ENCODE assay signal across 8 mouse cellular contexts in genomic region chr1:156040731-156041401, GRCm38 (mm10). TPM values are rescaled to one million over a fixed set of nuclear protein-coding genes. Genes with fewer than 3 reads are reported as not detected.
A peak's percentile ranks its signal among the peaks of the same experiment; 100 is the strongest.
DNase-seq lines count a peak whose midpoint lies in the region; ATAC-seq and TF ChIP-seq lines count a peak whose summit lies in the region.

No protein-coding gene starts in this region.

- H3K79me2 ChIP-seq in CH12.LX (replicated peaks; ENCODE audit: control insufficient read depth, extremely low read depth, insufficient read depth, poor library complexity, severe bottlenecking): peaks cover 59% of the 10 kb centered on the region

- no peak for TF ChIP-seq EP300 in CH12.LX (IDR thresholded peaks at IDR 0.05; ENCODE audit: low read length)

- H3K9me3 ChIP-seq in CH12.LX (replicated peaks; ENCODE audit: low read length): no peaks in the 10 kb centered on the region
- no peaks in the 10 kb centered on the region for H3K9me3 ChIP-seq in forebrain, embryonic 10.5 days
- no peaks in the 10 kb centered on the region for H3K9me3 ChIP-seq in heart, embryonic 15.5 days (replicated peaks)
- no peaks in the 10 kb centered on the region for H3K9me3 ChIP-seq in liver, embryonic 13.5 days (replicated peaks)
- H3K9me3 ChIP-seq in stomach, embryonic 14.5 days (ENCODE audit: control insufficient read depth, low read depth, low read length): no peaks in the 10 kb centered on the region

- WGBS in forebrain, embryonic 10.5 days: 3% methylated on average over 22 of the region's 22 CpGs
- under 1% methylated on average over 22 of the region's 22 CpGs for WGBS in heart, embryonic 15.5 days
- WGBS in liver, embryonic 13.5 days (ENCODE audit: insufficient replicate concordance): under 1% methylated on average over 22 of the region's 22 CpGs
- under 1% methylated on average over 22 of the region's 22 CpGs for WGBS in stomach, embryonic 14.5 days

- peak; percentile 99 for TF ChIP-seq POLR2A in CH12.LX (IDR thresholded peaks at IDR 0.05; ENCODE audit: low read depth, low read length)

- H3K27ac ChIP-seq in CH12.LX (ENCODE audit: insufficient read depth, low read depth): peak overlapping the region; percentile 64; the same call in 1 of the 2 replicates
- H3K27ac ChIP-seq in forebrain, embryonic 10.5 days: peak overlapping the region; percentile 86
- H3K27ac ChIP-seq in heart, embryonic 15.5 days: peak overlapping the region; percentile 72
- peak overlapping the region; percentile 84 for H3K27ac ChIP-seq in liver, embryonic 13.5 days
- peak overlapping the region; percentile 62 for H3K27ac ChIP-seq in stomach, embryonic 14.5 days (ENCODE audit: low read length)

- ATAC-seq in heart, embryonic 15.5 days (replicated peaks; ENCODE audit: insufficient number of reproducible peaks, insufficient read depth, low FRiP score, low read depth): peak; percentile 79
- ATAC-seq in liver, embryonic 13.5 days (ENCODE audit: low read depth): peak; percentile 81
- ATAC-seq in stomach, embryonic 14.5 days (ENCODE audit: insufficient number of reproducible peaks, insufficient read depth, low FRiP score, low read depth): peak; percentile 89

- H3K27me3 ChIP-seq in CH12.LX (replicated peaks): no peaks in the 10 kb centered on the region
- no peaks in the 10 kb centered on the region for H3K27me3 ChIP-seq in forebrain, embryonic 10.5 days (ENCODE audit: poor library complexity, severe bottlenecking)
- no peaks in the 10 kb centered on the region for H3K27me3 ChIP-seq in heart, embryonic 15.5 days
- no peaks in the 10 kb centered on the region for H3K27me3 ChIP-seq in liver, embryonic 13.5 days
- H3K27me3 ChIP-seq in stomach, embryonic 14.5 days (ENCODE audit: control insufficient read depth, insufficient read depth, low read length): no peaks in the 10 kb centered on the region

- peak overlapping the region; percentile 58 to 73 (median 60) for H3K4me3 ChIP-seq in CH12.LX (replicated peaks in 1 of 3; ENCODE audit: low read depth in 2 of 3, low read length in 2 of 3, poor library complexity in 1 of 3)
- H3K4me3 ChIP-seq in forebrain, embryonic 10.5 days: peak overlapping the region; percentile 65
- H3K4me3 ChIP-seq in heart, embryonic 15.5 days: peak overlapping the region; percentile 68
- H3K4me3 ChIP-seq in liver, embryonic 13.5 days (replicated peaks): peak overlapping the region; percentile 79
- peak overlapping the region; percentile 60 for H3K4me3 ChIP-seq in stomach, embryonic 14.5 days (ENCODE audit: low read depth, low read length)

- H3K9ac ChIP-seq in CH12.LX (ENCODE audit: insufficient read depth, low read depth): peak overlapping the region; percentile 78
- H3K9ac ChIP-seq in heart, embryonic 15.5 days: peak overlapping the region; percentile 70
- H3K9ac ChIP-seq in liver, embryonic 13.5 days: peak overlapping the region; percentile 83
- peak overlapping the region; percentile 60 for H3K9ac ChIP-seq in stomach, embryonic 14.5 days (replicated peaks; ENCODE audit: low read depth, low read length)

- peak; percentile 96 for DNase-seq in CH12.LX (ENCODE audit: extremely low read depth)
- peak; percentile 90 for DNase-seq in c-Kit-positive CD71-negative TER-119-negative erythroid progenitor cells, embryonic 14.5 days (ENCODE audit: low read depth)
- DNase-seq in forebrain, embryonic 10.5 days (ENCODE audit: extremely low spot score, low spot score): peak; percentile 92
- DNase-seq in kidney, postnatal 14 days: peak; percentile 95
- peak; percentile 93 for DNase-seq in liver, embryonic 13.5 days
- peak; percentile 76 to 85 for DNase-seq in natural killer cell, adult 2 months (ENCODE audit: low spot score in 2 of 2)

- no peak for TF ChIP-seq CTCF in CH12.LX (conservative IDR thresholded peaks at IDR 0.05 in 1 of 2, IDR thresholded peaks at IDR 0.05 in 1 of 2; ENCODE audit: low read depth in 2 of 2, low read length in 2 of 2)

- peaks cover 15 to 32% of the 10 kb centered on the region in 2 experiments for H3K36me3 ChIP-seq in CH12.LX (replicated peaks in 1 of 2; ENCODE audit: control insufficient read depth in 1 of 2, insufficient read depth in 1 of 2, low read length in 1 of 2)
- H3K36me3 ChIP-seq in forebrain, embryonic 10.5 days (replicated peaks): peaks cover 36% of the 10 kb centered on the region
- peaks cover 11% of the 10 kb centered on the region; the same call in 1 of the 2 replicates for H3K36me3 ChIP-seq in heart, embryonic 15.5 days
- H3K36me3 ChIP-seq in liver, embryonic 13.5 days: peaks cover 36% of the 10 kb centered on the region
- peaks cover 14% of the 10 kb centered on the region for H3K36me3 ChIP-seq in stomach, embryonic 14.5 days (ENCODE audit: control insufficient read depth, insufficient read depth, low read length)

- no peak for TF ChIP-seq RAD21 in CH12.LX (IDR thresholded peaks at IDR 0.05; ENCODE audit: low read depth, low read length)

- H3K4me1 ChIP-seq in CH12.LX (ENCODE audit: control insufficient read depth in 1 of 2, insufficient read depth in 2 of 2): peaks cover 2 to 54% of the 10 kb centered on the region in 2 experiments; a peak in 3 of 4 replicates
- peaks cover 35% of the 10 kb centered on the region for H3K4me1 ChIP-seq in forebrain, embryonic 10.5 days
- H3K4me1 ChIP-seq in heart, embryonic 15.5 days (replicated peaks): peaks cover 33% of the 10 kb centered on the region
- peaks cover 68% of the 10 kb centered on the region for H3K4me1 ChIP-seq in liver, embryonic 13.5 days (replicated peaks)
- H3K4me1 ChIP-seq in stomach, embryonic 14.5 days (ENCODE audit: control insufficient read depth, insufficient read depth, low read length): peaks cover 9% of the 10 kb centered on the region

- peak overlapping the region; percentile 33; the same call in 1 of the 2 replicates for H3K4me2 ChIP-seq in CH12.LX (ENCODE audit: insufficient read depth, low read depth, poor library complexity, severe bottlenecking)
- peak overlapping the region; percentile 68 for H3K4me2 ChIP-seq in heart, embryonic 15.5 days
- H3K4me2 ChIP-seq in liver, embryonic 13.5 days: peak overlapping the region; percentile 87
- peak overlapping the region; percentile 70 for H3K4me2 ChIP-seq in stomach, embryonic 14.5 days (replicated peaks; ENCODE audit: low read depth, low read length)

- dilution Hi-C loops in CH12.LX (cut with MboI; ENCODE audit: extremely low pct_ligation_motif_present, extremely low pct_unique_long_range_greater_than_20kb, low sequenced_read_pairs): no loop called here

- in situ Hi-C loops in CH12.LX (cut with MboI; ENCODE audit: low pct_ligation_motif_present, low pct_unique_long_range_greater_than_20kb, low sequenced_read_pairs): no loop called here

TF ChIP-seq in CH12.LX, 34 proteins besides CTCF, POLR2A, EP300 and RAD21 (continues in another document):
- TF ChIP-seq BHLHE40 (IDR thresholded peaks at IDR 0.05; ENCODE audit: low read depth, low read length) (peak; percentile 82), GABPA (IDR thresholded peaks at IDR 0.05; ENCODE audit: insufficient replicate concordance, low read depth, low read length) (no peak), KAT2A (IDR thresholded peaks at IDR 0.05; ENCODE audit: insufficient replicate concordance, low read length) (0 out of 2 replicates have a peak, but pooled peaks have one; percentile 51), MAFK (IDR thresholded peaks at IDR 0.05; ENCODE audit: insufficient replicate concordance, low read length) (no peak), HCFC1 (IDR thresholded peaks at IDR 0.05; ENCODE audit: low read depth, low read length) (peak; percentile 83), ELF1 (IDR thresholded peaks at IDR 0.05; ENCODE audit: low read depth, low read length) (peak; percentile 74), ZKSCAN1 (IDR thresholded peaks at IDR 0.05; ENCODE audit: borderline replicate concordance, low read depth, low read length) (no peak), PAX5 (IDR thresholded peaks at IDR 0.05; ENCODE audit: low read length) (no peak), SMC3 (IDR thresholded peaks at IDR 0.05; ENCODE audit: low read depth, low read length) (no peak), MEF2A (IDR thresholded peaks at IDR 0.05; ENCODE audit: borderline replicate concordance, low read depth, low read length) (0 out of 2 replicates have a peak, but pooled peaks have one; percentile 29), MAX (IDR thresholded peaks at IDR 0.05; ENCODE audit: low read length) (peak; percentile 95), USF2 (conservative IDR thresholded peaks at IDR 0.05; ENCODE audit: low read depth, low read length) (peak; percentile 90), ETS1 (conservative IDR thresholded peaks at IDR 0.05; ENCODE audit: low read depth, low read length) (0 out of 2 replicates have a peak, but pooled peaks have one; percentile 37), CHD1 (IDR thresholded peaks at IDR 0.05; ENCODE audit: low read depth, low read length) (peak; percentile 93), POLR2AphosphoS2 (IDR thresholded peaks at IDR 0.05; ENCODE audit: low read depth, low read length) (peak; percentile 96), NRF1 (IDR thresholded peaks at IDR 0.05; ENCODE audit: low read depth, low read length) (0 out of 2 replicates have a peak, but pooled peaks have one; percentile 19), ZNF384 (IDR thresholded peaks at IDR 0.05; ENCODE audit: low read depth, low read length) (no peak), IRF4 (IDR thresholded peaks at IDR 0.05; ENCODE audit: low read depth, low read length) (peak; percentile 54), RCOR1 (conservative IDR thresholded peaks at IDR 0.05; ENCODE audit: low read depth, low read length) (no peak), MYC (IDR thresholded peaks at IDR 0.05; ENCODE audit: low read depth, low read length) (peak; percentile 63)

RNA-seq across cellular contexts. Expression of gene Tor1aip1, which starts 4.6 kb away (rescaled TPM):
- total RNA-seq in CH12.LX (2012; rRNA removed): 19.1 and 26.3 TPM in 2 replicates
- 37.9 and 44.1 TPM in 2 replicates for total RNA-seq in CH12.LX (2014; rRNA removed)
- 39.3 and 39.8 TPM in 2 replicates for polyA plus RNA-seq in CH12.LX (2012; ENCODE audit: insufficient read length, low read depth)
- 39.0 and 42.2 TPM in 2 replicates for polyA plus RNA-seq in forebrain, embryonic 10.5 days (2016; fragmentation: Nextera tagmentation; extraction: Ambion mirVana)
- polyA plus RNA-seq in heart, embryonic 15.5 days (2015; fragmentation: Nextera tagmentation; extraction: Ambion mirVana): 35.7 and 37.9 TPM in 2 replicates
- 25.9 and 29.6 TPM in 2 replicates for polyA plus RNA-seq in liver, embryonic 13.5 days (2015; fragmentation: Nextera tagmentation; extraction: Ambion mirVana)
- polyA plus RNA-seq in stomach, embryonic 14.5 days (2014; fragmentation: Nextera tagmentation; extraction: Ambion mirVana): 44.0 and 48.3 TPM in 2 replicates

RNA-seq across cellular contexts. Expression of gene Tor1aip2, which starts 5.7 kb away (rescaled TPM):
- total RNA-seq in CH12.LX (2012; rRNA removed) (28.7 and 34.5 TPM in 2 replicates), CH12.LX (2014; rRNA removed) (66.3 and 69.5 TPM in 2 replicates)
- polyA plus RNA-seq in CH12.LX (2012; ENCODE audit: insufficient read length, low read depth): 62.7 and 62.8 TPM in 2 replicates
- polyA plus RNA-seq in forebrain, embryonic 10.5 days (2016; fragmentation: Nextera tagmentation; extraction: Ambion mirVana): 104 and 108 TPM in 2 replicates
- 69.2 and 77.6 TPM in 2 replicates for polyA plus RNA-seq in heart, embryonic 15.5 days (2015; fragmentation: Nextera tagmentation; extraction: Ambion mirVana)
- polyA plus RNA-seq in liver, embryonic 13.5 days (2015; fragmentation: Nextera tagmentation; extraction: Ambion mirVana): 47.9 and 58.5 TPM in 2 replicates
- polyA plus RNA-seq in stomach, embryonic 14.5 days (2014; fragmentation: Nextera tagmentation; extraction: Ambion mirVana): 134 and 139 TPM in 2 replicates

Comparison
In these comparisons a context has a peak if more than half of its experiments do, and no peak if none do; other contexts are left out.
1. Peak in every context shown above with its lines: DNase-seq, ATAC-seq, H3K4me3 ChIP-seq and H3K27ac ChIP-seq.
2. H3K4me2 ChIP-seq: peak in every context shown above with its lines; median percentile 87 in liver, embryonic 13.5 days; 70 in stomach, embryonic 14.5 days; 68 in heart, embryonic 15.5 days; 33 in CH12.LX.